Mouse (Mus musculus): ENCODE results near the gene Atp7b.

Atp7b gene

DNA sequence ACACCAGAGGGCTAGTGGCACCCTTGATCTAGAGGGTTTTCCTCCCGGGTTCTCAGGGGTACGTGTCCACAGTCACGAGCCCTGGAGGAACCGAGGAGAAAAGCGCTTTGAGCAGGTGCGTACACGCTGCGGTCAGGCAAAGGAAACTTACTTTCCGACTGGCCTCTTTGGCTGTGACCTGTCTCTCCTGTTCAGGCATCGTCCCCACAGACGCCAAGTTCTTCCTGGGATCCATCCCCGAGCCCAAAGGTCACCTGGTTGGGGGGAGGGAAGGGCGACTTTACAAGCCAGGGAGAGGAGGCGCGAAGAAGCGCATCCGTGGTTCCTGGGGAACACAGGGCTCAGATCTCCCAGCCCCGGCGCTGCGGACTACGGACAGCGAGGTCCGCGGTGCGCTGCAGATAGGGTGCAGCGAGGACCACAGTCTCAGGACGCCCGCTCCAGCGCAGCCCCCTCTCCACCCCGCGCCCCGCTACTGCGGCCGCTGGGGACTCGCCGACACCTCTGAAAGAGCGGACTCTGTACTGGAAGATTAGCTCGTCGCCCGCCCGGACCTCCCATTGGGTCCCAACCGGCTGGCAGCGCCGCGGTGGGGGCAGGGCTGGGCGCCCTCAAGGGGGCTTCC, at the start of gene Atp7b:
TSS of gene Atp7b (minus strand) at position 485 of the 625 bp plus-strand sequence.
- DNase-seq (ENCODE audit: low read depth, low spot score): no peak

DNA sequence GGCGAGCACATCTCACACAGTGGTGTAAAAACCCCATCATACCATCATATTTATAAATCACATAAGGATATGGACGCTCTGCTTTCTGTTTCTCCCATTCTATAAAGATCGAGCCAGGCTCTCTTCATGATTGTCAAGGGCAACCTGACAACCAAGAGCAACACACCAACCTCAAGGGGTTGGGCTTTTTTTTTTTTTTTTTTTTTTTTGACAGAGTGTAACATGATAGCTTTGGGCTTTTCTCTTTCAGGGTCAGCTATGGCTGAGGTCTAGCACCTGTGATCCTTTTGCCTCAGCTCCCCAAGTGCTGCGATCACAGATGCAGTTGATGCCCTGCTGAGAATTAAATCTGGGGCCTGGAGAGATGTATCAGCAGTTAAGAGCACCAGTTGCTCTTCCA, 46.9 kb upstream of the Atp7b start:
- no peak for DNase-seq (ENCODE audit: low read depth, low spot score)

DNA sequence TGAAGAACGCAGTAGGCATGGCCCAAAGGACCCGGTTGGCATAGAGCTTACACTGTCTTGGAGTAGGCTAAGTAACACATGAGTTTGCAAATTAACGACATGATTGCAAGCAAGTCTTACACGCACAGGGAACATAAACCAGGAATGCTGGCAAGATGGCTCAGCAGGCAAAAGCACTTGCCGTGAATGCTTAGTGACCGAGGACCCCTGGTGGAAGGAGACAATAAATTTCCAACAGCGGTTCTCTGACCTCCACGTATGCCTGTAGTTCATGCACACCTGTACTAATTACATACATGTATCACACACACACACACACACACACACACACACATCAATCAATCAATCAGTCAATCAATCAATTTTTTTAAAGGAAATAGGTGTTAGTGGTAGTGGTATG, 31.5 kb upstream of the Atp7b start:
- peak; percentile 2 for DNase-seq (ENCODE audit: low read depth, low spot score)

DNA sequence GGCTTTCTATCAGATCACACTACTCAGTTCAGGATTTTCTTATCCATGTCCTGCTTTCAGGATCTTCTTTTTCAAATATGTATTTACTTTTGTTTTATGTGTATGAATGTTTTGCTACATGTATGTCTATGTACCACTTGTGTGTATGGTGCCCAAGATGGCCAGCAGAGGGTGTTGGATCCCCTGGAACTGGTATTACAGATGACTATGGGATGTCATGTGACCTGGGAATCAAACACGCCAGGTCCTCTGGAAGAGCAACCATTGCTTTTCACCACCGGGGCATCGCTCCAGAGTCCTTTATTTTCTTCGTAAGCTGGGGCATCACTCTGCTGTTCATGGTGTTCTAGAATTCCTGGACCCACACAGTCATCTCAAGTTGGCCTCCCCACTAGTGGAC, 29.1 kb upstream of the Atp7b start:
- no peak for DNase-seq (ENCODE audit: low read depth, low spot score)

DNA sequence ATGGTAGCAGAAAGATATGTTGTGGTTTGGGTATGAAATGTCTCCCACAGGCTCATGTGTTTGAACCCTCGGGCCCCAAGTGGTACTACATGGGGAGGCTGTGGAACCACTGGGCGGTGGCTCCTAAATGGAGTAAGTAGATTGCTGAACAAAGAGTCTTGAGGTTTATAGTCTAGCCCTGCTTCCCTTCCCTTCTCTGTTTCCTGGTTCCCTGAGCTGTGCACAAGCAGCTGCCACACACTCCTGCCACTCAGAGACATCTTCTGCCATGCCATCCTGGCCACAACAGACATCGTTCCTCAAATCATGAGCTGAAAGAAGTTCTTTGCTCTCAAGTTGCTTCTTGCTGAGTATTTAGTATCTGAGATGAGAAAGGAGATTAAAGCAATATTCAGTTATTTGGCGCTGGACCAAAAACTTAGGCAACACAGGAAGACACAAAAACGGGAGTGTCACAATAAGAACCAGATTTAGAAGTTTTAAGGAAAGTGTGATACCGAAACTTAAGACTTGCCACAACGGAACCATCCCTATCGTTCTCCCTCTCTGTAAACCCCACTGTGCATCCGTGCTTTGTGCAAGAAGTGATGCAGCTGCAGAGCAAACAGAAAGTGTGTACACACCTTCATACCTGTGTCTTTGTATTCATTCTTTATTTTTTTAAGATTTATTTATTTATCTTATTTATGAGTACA, 19.4 kb upstream of the Atp7b start:
- DNase-seq (ENCODE audit: low read depth, low spot score): no peak

DNA sequence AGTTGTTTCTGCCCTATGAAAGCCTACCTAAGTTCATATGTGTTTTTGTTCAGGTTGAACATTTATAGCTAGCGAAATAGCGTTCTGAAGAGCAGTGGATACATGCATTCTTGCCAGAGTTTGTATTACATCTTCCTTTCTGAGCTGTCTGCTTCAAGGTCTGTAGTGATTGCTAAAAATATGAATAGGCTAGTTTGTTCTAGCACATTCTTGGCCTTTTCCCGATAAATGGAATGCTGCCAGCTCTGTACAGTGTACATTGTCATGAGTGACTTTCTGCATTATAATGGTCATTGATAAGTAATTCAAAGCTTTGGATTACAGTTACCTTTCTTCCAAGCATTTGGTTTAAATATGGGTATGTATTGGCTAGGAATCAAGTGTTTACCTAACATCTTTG, 1.0 kb upstream of the Atp7b start:
- no peak for DNase-seq (ENCODE audit: low read depth, low spot score)

DNA sequence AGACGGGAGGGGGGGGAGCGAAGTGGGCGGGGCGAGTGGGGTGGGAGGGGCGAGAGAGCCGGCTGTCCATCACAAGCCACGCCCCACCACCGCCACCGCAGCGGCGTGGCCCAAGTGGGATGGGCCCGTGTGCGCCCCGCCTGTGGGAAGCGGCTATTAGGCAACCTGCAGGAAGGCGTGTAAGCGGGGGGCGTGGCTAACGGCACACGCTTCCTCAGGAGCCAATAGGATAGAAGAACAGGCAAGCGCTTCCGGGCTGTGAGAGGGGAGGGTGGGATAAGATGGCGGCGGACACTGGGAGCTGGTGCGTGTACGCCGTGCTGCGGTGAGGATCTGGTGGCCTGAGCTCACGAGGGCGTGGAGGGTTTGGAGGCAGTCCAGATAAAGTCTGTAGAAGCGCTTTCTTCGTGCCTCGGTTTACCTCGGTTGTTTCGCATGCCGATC, 363 bp upstream of the Atp7b start, which contains the start of gene Alg11:
TSS of gene Alg11 (plus strand) at position 276 of the 444 bp plus-strand sequence.
- DNase-seq (ENCODE audit: low read depth, low spot score): peak; percentile 97

DNA sequence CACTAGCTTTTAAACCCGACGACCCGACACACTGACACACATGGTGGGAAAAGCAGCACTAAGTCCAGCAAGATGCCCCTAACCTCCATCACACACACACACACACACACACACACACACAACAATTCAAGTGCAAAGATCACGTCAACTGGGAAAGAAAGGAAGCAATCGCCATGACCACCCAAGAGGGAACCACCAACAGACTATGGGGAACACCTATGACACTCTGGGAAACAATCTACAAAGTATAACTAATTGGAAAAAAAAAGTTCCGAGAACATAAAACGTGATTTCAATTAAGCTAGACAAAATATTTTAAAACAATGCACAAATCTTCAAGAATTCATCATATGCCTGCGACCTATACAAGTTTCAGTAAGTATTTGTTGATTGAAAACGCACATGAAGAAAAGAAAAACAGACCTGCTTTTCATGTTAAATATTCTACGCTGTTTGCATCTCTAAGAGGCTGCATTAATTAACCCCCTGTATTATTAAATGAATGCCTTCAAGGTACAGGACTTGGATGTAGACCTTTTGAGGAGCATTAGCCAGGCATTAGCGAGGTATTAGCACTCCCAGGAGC, 859 bp downstream of the Atp7b start:
- no peak for DNase-seq (ENCODE audit: low read depth, low spot score)

DNA sequence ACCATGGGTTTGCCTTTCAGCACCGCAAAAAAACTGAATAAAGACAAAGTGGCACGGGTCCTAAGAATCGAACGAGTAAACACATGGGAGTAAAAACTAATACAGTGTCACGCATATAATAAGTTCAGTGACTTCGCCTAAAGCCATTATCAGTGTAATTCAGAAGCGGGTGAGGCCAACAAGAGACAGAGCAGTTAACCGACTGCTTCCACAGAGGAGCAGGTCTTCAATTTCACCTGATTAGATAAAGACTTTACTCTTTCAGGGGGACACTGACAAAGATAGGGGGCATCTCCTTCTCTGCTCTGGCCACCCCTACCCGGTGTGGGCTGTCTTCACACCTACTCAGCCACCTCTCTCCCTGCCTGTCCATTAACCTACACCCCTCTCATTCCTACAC, 1.7 kb downstream of the Atp7b start:
- DNase-seq (ENCODE audit: low read depth, low spot score): no peak

DNA sequence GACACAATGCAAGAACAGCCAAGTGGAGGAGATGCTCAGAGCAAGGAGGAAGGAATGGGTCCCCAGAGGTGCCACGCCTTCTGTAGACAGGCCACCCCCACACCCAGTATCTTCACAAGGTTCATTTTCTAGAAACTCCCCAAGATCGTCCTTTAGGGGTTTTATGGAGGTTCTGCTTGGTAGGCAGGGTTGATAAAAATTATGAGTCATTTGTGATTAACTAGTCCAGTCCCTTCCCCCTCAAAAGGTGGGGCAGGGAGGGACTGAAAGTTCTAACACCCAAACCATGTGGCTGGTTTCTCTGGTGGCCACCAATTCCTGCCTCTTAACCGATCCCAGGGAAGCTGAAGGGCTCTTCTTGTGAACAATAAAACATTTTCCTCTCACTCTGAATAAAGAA, 3.3 kb downstream of the Atp7b start:
- DNase-seq (ENCODE audit: low read depth, low spot score): no peak

DNA sequence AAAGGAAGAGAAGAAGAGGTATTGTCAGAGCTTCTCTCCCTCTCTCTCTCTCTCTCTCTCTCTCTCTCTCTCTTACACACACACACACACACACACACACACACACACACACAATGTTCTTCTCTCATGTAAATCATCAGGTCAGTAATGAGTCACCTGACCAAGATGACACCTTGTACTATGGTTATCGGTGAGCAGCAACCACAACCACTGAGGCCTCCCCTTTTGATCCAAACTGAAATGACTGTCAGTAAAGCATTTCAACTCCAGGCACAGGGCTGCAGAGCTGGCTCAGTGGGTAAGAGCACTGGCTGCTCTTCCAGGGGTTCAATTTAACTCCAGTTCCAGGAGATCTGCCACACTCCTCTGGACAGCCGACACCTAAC, 4.6 kb downstream of the Atp7b start:
- no peak for DNase-seq (ENCODE audit: low read depth, low spot score)

DNA sequence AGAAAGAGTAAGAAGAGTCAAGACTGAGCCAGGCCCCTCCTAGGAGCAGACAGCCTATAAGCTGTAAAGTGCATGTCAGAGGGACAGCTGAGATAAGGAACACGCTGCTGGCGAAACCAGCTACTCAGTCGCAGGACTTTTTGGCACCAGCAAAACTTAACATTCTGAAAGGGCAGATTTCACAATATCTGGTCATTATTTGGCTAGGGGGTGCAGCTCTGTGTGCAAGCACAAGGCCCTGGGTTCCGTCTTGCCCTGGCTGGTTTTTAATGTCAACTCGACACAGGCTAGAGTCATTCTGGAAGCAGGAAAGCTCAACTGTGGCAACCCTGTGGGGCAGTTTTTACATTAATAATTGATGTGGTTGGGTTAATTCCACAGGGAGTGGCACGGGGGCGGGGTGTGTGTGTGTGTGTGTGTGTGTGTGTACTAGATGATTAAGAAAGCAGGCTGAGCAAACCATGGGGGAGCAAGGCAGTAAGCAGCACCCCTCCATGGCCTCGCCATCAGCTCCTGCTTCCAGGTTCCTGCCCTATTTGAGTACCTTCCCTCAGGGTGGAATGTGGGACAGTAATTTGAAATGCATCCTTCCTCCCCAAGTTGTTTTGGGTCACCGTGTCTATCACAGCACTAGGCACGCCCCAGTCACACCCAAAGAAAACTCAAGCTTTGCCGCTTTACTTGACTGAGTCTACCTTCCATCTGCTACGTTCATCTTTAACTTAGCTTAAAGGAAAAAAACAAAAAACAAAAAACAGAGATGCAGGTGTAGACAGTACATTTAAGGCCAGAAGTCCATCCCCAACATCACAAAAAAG, 5.2 kb downstream of the Atp7b start:
- no peak for DNase-seq (ENCODE audit: low read depth, low spot score)

DNA sequence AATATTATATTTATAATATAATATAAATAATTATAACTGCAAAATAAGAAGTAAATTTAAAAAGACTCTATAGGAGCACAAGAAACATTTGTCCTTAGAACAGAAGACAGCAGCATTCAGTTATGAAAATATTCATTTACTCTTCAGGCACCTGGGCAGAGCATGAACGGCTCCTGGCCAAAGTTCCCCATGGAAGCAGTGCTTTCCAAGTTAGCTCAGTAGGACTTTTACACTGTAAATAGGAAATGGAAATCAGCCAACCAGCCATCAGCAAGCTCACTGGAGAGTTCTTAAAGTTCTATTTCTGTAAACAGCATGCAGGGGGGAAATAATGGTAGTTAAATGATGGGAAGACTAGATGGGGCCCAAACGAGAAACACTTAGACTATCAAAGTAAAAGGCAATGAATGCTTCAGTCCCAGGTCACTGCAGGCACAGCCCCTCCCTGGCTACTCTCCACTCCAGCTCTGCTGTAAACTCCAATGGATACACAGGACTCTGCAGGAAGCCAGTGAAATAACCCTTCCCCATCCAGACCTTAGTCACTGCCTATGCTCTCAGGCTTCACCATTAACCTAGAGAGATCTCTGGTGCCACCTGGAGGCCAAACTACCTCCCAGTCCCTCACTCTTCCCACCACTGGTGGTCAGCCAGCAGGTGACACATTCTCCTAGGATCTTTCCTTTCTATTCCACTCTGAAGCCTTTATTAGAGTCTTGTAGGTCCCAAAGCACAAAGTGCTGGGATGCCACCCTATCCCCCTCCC, 12.2 kb downstream of the Atp7b start:
- peak; percentile 46 for DNase-seq (ENCODE audit: low read depth, low spot score)

DNA sequence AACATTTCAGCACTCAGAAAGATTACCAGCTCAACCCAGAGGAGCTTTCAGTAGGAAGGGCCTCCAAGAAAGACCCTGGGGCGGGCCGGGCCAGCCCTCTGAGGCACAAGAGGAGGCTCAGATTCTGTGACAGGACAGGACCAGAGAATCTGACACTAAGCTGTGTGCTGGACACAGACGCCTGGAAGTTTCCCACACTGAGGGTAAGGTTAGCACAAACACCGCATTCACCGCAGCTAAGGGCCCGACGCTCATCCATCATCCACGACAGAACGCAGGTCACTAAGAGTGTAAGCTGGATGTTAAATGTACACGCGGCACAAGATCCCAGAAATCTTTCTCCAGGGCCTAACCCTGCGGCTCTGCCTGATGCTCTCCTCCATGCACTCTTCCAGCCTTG, 16.4 kb downstream of the Atp7b start:
- no peak for DNase-seq (ENCODE audit: low read depth, low spot score)

DNA sequence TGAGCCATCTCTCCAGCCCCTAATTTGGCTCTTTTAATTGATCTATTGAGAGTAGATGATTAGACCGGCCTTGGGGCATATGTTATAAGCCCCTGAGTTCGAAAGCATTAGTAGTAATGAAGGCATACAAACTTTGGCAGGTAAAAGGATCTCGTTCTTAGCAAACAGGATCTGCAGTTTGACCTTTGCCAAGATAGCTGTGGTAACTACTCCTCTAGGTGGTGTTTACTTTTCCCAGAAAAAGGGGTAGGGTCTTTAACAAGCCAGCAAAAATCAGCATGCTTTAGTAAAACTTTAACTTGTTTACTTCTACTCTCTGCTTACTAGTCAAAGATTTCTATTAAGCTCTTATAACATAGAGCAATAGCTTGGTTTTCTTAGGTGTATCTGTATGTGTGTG, 17.6 kb downstream of the Atp7b start:
- DNase-seq (ENCODE audit: low read depth, low spot score): no peak

DNA sequence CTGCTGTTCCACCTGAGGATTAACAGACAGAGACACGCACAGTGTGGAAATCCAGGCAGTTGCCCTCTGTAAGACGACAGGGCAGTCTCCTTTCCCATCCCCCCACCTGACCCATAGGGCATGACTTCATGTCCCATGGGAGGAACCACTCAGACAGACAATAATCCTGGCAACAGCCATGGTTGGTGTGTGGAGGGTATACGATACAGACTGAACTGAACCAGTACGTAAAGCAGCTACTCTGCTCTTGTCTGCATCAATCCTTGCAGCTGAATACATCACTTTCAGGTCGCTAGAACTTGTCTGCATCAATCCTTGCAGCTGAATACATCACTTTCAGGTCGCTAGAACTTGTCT, 20.0 kb downstream of the Atp7b start:
- DNase-seq (ENCODE audit: low read depth, low spot score): no peak

DNA sequence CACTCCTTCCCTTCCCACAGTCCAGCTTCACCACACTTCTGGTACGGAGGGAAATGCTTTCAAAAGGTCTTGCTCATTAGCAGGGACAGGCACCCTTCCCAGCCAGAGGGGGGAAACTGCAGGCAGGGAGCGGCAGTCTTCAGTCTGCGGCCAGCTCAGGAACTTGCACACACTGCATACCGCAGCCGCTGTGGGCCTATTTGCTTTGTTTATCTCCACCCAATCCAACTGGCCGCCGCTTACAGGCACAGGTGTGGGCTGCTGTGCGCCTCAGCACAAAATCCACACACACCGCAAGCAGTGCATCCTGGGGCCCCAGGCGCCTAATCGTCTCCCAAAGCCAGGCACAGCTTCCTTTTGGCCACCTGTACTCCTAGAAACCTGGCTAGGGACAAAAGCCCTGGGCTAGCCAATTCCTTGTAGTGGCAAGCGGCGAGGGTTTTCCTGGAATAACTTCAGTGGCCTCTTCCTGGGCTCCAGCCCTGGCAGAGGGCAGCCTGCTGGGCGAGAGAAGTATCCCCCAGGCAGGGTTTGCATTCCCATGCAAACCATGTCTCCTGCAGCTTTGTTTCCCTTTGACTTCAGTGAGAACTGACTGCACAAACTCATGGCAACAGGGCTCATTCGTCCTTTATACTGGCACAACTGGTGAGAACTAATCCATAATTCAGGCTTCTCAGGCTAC, 20.5 kb downstream of the Atp7b start:
- no peak for DNase-seq (ENCODE audit: low read depth, low spot score)

DNA sequence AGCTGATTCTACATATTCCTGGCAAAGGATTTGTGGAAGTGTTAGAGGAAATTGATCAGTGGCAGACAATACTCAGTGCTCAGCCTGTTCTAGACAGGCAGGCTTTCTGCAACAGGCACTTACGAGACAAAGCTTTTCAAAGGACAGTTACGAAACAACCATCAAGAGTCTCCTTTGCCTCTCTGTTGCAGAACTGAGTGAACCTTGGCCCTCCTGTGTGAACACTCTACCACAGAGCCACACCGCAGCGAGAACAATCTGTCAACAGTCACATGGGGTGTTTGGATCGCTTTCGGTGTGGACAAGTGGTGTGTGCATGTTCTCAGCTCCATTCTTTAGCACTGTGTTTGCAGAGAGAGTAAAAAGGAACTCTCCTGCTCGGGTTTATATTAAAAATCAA, 23.1 kb downstream of the Atp7b start:
- no peak for DNase-seq (ENCODE audit: low read depth, low spot score)

DNA sequence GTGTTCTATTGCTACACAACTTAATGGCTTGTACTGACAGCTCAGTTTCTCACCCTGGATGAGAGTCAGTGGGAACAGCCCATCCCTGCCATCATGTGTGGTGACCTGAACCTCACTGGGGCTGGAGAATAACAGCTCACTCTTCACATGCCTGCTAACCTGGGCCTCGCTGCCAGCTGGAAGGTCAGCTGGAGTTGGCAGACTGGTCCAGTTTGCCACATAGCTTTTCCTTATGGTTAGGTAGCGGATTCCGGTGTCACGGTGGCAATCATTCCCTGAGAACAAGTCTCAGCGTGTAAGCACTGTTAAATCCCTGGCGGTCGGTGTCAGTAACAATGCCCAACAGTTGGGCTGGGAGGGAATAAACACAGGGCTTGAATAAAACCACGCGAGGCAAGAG, 24.0 kb downstream of the Atp7b start:
- DNase-seq (ENCODE audit: low read depth, low spot score): no peak

DNA sequence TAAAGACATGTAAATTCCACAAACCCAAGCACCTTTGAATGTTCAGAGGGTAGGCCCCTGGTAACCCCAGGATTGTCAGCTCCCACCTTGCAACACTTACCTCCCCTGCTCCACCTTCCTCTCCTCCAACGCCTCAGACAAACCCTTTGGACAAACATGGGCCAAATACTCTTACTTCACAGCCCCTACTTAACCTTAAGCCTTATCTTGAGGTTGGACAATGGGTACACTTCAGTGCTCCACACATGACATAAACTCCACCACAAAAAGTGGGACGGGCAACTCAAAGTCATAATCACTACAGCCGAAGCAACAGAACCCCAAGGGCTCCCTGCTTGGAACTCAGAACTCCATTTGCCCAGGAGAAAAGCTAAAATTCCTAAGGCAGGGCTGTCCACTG, 29.1 kb downstream of the Atp7b start:
- no peak for DNase-seq (ENCODE audit: low read depth, low spot score)

DNA sequence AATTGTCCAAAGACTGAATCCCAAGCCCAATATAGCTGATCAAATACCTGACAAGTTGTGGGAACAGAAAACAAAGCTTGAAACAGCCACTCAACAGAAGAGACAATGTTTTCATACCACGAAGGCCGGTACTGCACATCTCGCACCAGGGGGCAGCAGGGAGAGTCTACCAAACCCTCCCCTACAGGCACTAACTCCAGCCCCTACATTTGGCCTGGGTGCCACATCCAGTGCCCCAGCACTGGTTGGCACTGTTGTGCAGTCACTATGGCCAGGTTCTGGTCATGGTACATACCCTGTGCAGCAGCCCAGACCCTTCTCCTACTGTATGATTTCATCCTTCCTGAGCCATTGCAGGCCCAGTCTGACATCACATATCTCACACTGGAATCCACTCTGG, 31.1 kb downstream of the Atp7b start:
- DNase-seq (ENCODE audit: low read depth, low spot score): no peak
